Mouse (Mus musculus) CH12.LX (cell line): Measurements from ENCODE around the gene Stxbp1.

Experiments used
- CHD2 ChIP-seq: IDR thresholded peaks from 2 replicates; pipeline ENCODE4 v1.6.1; 2011; ENCODE audit warnings: low read length, improper control_type of control experiment
- CTCF ChIP-seq, 2 experiments: IDR thresholded peaks in 1 of 2; conservative IDR thresholded peaks in 1 of 2; 2 replicates each; pipeline ENCODE4 v1.5.1; 2011 to 2012; ENCODE audit warnings: low read depth in 2 of 2, low read length in 2 of 2, improper control_type of control experiment in 1 of 2, inconsistent platforms in 1 of 2, mild to moderate bottlenecking in 1 of 2, moderate library complexity in 1 of 2
- E2F4 ChIP-seq: IDR thresholded peaks from 2 replicates; pipeline ENCODE4 v1.6.1; 2011; ENCODE audit warnings: low read depth, low read length, improper control_type of control experiment; ENCODE audit not compliant: insufficient replicate concordance
- MAFK ChIP-seq: IDR thresholded peaks from 2 replicates; pipeline ENCODE4 v1.6.1; 2011; ENCODE audit warnings: low read length, improper control_type of control experiment; ENCODE audit not compliant: insufficient replicate concordance
- ZNF384 ChIP-seq: IDR thresholded peaks from 2 replicates; pipeline ENCODE4 v1.6.1; 2012; ENCODE audit warnings: low read depth, low read length, improper control_type of control experiment, inconsistent platforms

DNA sequence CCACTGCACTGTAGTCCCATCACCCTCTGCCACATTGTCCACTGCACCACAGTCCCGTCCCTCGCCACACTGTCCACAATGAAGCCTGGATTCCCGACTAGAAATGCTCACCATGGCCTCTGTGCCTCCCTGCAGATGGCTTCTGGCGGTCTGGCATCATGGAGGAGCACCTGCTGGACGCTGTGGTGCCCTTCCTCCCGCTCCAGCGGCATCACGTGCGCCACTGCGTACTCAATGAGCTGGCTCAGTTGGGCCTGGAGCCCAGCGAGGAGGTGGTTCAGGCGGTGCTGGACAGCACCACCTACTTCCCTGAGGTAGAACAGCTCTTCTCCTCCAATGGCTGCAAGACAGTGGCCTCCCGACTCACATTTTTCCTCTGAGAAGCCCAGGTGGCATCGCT is 85.7 kb downstream of the Stxbp1 start:
- no peak for TF ChIP-seq MAFK
- no peak for TF ChIP-seq CHD2
- TF ChIP-seq CTCF (conservative IDR thresholded peaks at IDR 0.05 in 1 of 2, IDR thresholded peaks at IDR 0.05 in 1 of 2; ENCODE audit: low read depth in 2 of 2, low read length in 2 of 2), result no peak
- no peak for TF ChIP-seq ZNF384
- no peak for TF ChIP-seq E2F4
